Mouse (Mus musculus) 416B (cell line): Measurements from ENCODE around the gene Igfbp1.
"Not testable (repeated sequence)": the region's sequence is repeated elsewhere in the genome, so short reads cannot be mapped to it uniquely, and the experiment has no call there.

Experiments
- DNase-seq: peaks from one replicate; pipeline ENCODE4 v3.0.0; 2011; ENCODE audit warnings: low read depth

Igfbp1 gene

GRCm38 (mm10) chr11:7195312-7195685, 2.3 kb upstream of the Igfbp1 start:
- no peak for DNase-seq

DNA sequence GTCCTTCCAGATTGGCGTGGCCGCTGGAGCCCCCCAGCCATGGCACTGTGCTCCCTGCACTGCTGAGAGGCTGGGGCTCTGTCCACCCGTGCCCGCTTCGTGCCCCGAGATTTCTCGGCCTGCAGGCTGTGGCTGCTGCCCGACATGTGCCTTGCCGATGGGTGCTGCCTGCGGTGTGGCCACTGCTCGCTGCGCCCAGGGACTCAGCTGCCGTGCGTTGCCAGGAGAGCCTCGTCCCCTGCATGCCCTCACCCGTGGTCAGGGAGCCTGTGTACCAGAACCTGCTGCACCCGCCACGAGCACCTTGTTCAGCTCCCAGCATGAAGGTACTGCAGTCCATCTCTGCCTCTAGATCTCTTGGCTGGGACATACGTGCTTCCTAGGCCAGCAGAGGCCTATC, 424 bp downstream of the Igfbp1 start:
- no peak for DNase-seq

- no peak for DNase-seq
Observed at GRCm38 (mm10) chr11:7198481-7199256, 1.1 kb downstream of the Igfbp1 start.

GRCm38 (mm10) chr11:7199736-7200392, 2.3 kb downstream of the Igfbp1 start:
- peak; percentile 54 for DNase-seq

DNA sequence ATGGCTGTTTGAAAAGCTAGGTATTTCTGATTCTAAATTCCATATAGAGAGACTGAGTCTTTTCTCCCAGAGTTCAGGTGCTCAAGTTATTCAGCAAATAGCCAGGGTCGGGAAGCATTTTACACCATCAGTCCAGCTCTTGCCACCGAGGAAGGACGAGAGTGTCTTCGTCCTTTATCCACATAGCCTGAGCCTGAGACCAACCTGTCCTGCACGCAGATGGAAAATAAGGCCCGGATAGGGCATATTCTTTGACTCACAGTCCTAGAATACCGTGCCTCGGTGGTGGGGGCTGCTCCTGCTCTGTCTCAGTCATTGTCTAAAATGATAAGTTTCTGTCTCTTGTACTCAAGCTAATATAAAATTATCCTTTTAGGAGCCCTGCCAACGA, 2.8 kb downstream of the Igfbp1 start:
- no peak for DNase-seq

DNA sequence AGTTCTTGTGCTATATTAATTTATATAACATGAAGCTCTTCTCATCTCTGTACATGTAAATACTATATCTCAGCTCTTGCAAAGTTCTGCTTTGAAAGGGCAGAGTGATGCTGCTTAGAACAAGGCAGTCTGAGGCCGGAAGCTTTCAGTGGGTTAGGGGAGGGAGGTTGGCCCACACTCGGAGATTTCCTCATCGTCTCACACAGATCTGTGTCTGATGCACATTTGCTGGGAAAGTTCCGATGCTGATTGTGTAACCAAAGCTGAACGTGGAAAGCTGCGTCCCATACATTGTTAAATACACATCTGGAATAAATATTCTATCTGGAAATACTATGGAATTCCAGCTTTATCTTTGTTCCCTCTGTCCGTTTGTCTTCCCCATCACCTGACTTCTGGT, 4.6 kb downstream of the Igfbp1 start:
- no peak for DNase-seq

DNA sequence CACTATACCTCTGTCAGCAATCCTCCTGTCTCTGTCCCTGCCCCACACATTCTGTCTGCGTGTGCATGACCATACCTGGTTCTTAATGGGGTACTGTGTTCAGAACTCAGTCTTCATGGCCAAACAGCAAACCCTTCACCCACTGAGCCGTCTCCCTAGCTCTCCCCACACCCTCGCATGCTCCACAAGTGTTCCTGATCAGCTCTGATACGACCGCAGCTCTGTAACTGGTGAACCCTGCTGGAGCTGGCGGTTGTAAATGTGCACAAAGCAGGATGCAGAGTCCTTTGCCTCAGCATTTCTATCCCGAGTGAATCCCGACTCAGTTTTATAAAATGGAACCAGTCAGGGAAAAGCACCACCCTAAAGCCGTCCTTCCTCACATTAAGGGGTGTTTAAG, 6.3 kb downstream of the Igfbp1 start:
- DNase-seq = no peak

- DNase-seq = peak; percentile 42
Observed at GRCm38 (mm10) chr11:7210343-7210742, 12.8 kb downstream of the Igfbp1 start.

GRCm38 (mm10) chr11:7211211-7211610, 13.6 kb downstream of the Igfbp1 start:
- no peak for DNase-seq

DNA sequence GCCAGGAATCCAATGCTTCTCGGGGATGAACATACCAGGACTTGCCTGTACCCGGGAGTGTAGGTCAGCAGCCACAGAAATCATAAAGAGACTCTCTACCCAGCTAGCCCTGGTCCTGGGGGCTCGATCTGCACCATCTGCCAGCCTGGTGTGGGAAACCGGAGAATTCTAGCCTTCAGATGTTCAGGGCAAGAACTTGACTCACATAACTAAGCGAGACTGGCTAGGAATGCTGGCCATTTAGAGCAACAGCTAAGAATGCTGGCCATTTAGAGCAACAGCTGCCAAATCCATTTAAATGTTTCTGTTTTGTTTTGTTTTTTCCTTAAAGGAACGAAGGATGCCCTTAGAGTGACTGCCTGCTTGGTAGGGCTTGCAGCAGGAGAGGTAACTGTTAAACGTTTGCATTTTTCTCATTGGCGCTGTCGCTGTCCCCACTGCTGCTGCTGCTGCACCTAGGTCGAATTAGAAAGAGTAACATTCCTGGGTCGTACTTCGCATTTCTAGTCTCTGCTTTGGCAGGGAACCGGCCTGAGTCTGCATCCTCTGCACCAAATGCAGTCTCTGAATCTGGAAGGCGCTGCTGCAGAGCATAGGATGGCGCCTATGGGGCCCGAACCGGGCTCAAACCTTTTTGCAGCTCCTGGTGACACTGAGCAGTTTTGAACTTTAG, 14.7 kb downstream of the Igfbp1 start:
- DNase-seq = no peak

GRCm38 (mm10) chr11:7213161-7213500, 15.5 kb downstream of the Igfbp1 start:
- no peak for DNase-seq

DNA sequence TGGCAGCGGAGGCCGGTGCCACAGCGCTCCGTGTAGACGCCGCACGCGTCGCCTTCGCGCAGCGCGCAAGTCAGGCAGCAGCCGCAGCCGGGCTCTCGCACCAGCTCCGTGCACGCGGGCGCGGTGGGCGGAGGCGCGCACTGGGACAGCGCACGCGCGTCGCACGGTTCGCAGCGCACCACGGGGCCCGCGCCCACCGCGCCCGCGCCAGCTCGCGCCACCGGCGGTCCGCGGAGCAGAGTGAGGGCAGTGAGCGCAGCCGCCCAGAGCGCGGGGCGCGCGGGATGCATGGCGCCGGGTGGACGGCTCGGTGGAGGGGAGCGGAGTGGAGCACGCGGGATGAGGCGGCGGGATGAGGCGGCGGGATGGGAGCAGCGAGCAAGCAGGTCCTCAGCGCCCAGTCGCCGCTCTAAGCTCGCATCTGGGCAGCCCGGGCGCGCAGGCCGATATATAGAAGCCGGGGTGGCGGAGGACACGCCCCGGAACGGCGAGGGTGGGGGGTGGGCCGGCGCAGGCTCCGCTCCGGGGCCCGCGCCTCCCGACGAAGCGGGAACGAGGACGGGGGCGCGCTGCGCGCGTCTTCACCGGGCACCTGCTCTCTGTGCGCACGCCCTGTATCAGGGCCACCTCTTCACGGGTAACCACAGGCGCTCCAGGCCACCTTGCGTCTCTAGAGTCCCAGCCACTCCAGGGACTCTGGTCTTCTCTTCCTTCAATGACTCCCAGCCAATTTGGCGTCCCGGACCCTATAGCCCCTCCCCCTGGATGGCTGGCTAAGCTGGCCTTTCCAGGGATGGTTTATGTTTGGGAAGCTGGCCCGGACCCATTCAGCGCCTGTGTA, 16.1 kb downstream of the Igfbp1 start, which contains the start of gene Igfbp3:
Gene Igfbp3 (minus strand): TSS at position 423 of the 841 bp plus-strand sequence.
- no peak for DNase-seq

DNA sequence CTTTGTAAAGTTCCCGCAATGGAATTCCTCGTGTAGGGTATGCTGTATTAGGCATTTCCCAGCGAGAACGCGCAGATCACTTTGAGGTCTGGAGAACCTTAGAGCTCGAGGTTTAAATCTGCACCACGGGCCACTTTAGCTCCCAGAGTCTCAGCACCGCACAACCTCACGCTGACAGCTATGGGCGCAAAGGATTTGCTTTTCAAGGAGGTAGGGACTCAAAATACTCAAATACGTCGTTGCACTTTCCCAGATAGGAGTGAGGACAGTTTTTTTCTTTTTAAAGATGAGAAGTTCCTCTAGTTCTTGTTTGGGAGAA, 16.7 kb downstream of the Igfbp1 start:
- DNase-seq = no peak

DNA sequence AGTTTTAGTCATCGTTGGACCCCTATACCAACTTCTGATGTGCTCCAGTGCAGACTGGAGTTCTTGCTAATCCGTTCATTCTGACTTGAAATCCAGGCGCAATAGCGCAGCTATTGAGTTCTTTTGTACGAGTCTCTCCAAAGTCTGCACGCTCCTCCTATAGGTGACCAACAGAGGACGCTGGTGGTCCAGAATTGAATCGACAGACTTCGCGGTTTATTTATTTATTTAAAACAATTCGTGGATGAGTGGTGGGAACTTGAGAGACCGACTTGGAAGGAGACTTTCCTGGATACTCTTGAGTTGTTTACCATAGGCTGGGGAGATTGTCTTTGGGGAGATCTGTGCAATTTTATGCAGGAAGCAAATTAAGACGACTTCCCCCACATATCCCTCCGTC, 17.2 kb downstream of the Igfbp1 start:
- no peak for DNase-seq

DNA sequence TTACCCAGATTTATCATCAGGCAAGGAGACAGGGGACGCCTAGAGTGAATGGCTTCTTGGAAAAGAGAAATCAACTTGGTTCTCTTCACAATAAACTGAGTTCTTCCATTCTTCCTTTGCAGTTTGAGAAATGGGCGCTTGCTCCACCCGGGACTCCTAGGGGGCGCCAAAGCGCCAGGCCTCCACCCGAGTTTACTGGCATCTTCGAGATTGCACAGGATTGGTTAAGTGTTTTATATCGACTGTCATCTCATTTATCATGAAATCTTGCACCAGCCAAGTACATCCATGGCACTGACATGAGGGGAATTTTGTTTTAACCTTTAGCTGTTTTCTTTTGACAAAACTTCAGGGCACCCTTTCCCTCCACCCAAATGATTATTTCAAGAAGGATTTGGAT, 18.1 kb downstream of the Igfbp1 start:
- DNase-seq = peak; percentile 23

DNA sequence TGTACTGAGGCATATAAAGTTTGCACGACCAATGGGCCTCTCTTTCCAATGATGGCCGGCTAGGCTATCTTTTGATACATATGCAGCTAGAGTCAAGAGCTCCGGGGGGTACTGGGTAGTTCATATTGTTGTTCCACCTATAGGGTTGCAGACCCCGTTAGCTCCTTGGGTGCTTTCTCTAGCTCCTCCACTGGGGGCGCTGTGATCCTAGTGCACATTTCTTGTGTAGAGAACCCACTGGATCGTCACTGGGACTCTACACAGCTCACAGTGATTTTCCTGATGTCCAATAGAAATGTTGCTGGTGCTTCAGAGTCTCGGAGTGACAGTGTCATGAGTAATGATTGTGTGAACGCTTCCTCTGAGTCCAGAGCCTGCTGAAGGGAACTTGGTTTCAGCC, 24.2 kb downstream of the Igfbp1 start:
- DNase-seq = not testable (repeated sequence)

DNA sequence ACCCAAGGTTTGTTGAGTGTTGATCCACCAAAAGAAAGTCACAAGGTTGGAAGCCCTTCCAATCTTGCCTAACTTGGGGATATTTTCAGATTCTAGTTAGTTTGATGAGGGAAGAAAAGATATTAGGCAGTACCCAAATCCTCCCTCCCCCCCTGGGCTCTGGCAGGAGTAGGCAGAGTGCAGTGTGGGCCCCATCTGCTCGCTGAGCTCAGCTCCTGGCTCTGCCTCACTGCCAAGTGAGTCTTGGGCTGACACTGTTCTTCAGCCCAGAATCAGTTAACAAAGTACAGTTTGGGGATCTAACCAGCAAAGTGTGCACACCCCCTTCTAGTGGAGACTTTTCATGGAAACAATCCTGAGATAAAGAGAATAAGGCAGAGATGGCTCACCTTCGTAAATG, 28.6 kb downstream of the Igfbp1 start:
- no peak for DNase-seq

DNA sequence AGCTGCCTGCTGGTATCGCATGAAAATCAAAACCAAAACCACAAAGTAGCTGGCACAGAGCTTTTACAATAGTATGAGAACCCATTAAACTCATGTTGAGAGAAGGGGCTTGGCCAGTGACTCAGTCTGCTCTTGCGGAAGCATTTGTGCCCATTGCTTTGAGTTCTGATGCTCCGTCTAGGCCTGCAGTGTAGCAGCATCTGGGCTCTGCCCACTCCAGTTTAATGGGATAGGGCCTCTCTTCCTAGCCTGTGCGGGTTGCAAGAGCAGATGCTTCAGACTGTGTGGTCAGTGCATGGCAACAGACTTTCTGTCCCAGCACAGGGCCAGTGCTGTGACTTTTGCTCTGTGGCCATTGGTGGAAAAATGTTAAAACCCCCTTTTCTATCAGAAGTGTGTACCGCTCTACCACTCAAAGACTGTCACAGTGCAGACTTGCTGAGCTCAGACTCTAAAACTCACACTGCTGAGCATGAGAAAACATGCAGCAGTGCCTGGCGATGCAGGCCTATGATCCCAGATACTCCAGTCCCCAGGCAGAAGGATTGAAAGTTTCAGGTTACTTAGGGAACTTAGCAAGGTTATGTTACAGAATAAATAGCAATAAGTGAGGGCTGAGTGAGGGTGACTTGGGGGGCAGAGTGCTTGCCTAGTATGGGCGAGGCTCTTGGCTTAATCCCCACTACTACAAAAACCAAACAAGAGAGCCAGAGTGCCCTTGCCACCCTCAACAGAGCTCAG, 29.4 kb downstream of the Igfbp1 start:
- DNase-seq = no peak

- no peak for DNase-seq
Observed at GRCm38 (mm10) chr11:7228107-7228506, 30.5 kb downstream of the Igfbp1 start.

DNA sequence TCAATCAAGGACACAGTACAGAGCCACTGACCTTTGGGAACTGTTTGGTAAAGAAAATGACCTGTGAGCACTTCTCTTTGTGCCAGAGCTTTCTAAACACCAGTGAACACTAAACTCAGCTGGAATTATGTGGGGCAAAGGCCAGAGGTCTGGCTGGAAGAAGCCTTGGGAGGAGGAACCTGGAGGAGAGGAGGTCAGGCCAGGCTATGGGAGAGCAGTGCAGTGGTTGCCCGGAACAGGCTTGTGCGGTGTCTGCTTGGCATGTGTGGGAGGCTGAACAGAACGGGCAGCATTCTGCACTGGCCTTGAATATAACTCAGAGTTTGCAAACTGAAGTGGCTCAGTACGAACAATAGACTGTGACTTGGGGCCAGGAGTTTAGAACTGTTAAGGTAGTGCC, 32.4 kb downstream of the Igfbp1 start:
- no peak for DNase-seq

DNA sequence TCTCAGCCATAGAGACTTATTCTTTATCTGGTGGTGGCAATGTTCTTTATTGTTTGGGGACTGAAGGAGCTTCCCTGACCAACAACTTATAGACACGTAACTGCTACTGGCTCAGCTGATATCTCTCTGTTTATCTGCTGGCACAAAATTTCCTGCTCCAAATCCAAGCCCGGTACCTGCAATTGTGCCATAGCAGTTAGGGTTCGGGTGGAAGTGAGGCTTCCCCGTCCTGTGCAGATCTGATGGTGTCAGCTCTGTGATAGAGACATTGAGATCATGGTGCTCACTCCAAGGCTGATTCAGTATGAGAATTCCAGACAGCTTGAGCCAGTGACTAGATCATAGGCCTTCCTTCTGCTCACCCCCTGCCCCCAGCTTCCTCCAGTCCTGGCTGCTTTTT, 34.4 kb downstream of the Igfbp1 start:
- no peak for DNase-seq

DNA sequence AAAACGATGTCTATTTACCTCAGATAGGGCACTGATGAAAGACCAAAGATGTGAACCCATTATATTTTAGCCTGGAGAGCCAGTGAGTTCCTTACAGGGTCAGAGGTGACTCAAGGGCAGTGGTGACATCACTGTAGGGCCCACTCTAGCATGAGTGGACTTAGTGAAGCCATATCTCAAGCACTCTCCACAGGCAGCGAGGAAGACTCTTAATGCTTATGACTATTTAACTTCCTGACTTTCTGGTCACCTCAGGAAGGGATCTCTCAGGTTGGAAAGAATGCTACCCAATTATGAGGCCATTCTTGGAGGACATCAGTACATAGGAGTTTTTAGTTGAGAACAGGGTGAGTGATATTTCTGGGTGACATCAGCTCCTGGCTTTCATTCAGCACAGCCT, 35.8 kb downstream of the Igfbp1 start:
- DNase-seq = no peak
